Mouse (Mus musculus) megakaryocyte, embryonic 14.5 days (primary cell): ENCODE data around the gene Mycl.

ENCODE experiments used
- FLI1 ChIP-seq: IDR thresholded peaks from 2 replicates; pipeline ENCODE4 v1.6.1; 2012; ENCODE audit warnings: low read length, inconsistent platforms, mixed read lengths
- GATA1 ChIP-seq: IDR thresholded peaks from 3 replicates; pipeline ENCODE4 v1.6.1; 2012; ENCODE audit warnings: mixed read lengths, low read length, inconsistent platforms, borderline replicate concordance

GRCm38 (mm10) chr4:122971191-122971590, 24.3 kb upstream of the Mycl start:
- TF ChIP-seq GATA1: no peak
- no peak for TF ChIP-seq FLI1
